Mouse (Mus musculus): ENCODE results near the gene Sdc3.

DNA sequence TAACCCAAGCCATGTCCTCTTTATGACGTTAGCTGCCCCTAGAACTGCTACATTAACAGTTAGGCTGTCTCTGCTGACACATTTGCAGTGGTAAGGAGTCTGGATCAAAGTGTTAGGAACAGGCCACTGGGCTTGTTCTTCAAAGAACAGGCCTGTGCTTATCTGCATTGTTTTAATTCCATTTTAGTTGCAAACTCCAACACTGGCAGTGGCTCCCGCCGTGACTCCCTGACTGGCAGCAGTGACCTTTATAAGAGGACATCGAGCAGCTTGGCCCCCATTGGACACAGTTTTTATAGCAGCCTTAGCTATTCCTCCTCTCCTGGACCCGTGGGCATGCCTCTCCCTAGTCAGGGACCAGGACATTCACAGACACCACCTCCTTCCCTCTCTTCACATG is 38.6 kb upstream of the Sdc3 start:
- TF ChIP-seq CTCF (conservative IDR thresholded peaks at IDR 0.05 in 1 of 2, IDR thresholded peaks at IDR 0.05 in 1 of 2; ENCODE audit: low read depth in 2 of 2, low read length in 2 of 2) (no peak), POLR2A (IDR thresholded peaks at IDR 0.05; ENCODE audit: low read depth, low read length) (no peak), ZNF384 (IDR thresholded peaks at IDR 0.05; ENCODE audit: low read depth, low read length) (no peak), EP300 (IDR thresholded peaks at IDR 0.05; ENCODE audit: low read length) (no peak), ELF1 (IDR thresholded peaks at IDR 0.05; ENCODE audit: low read depth, low read length) (no peak), IRF4 (IDR thresholded peaks at IDR 0.05; ENCODE audit: low read depth, low read length) (no peak)
